Mouse (Mus musculus) CH12.LX (cell line): ENCODE results near the gene Napb. TPM values are rescaled to one million over a fixed set of nuclear protein-coding genes. Genes with fewer than 3 reads are reported as not detected.

Experiments
- DNase-seq: peaks from one replicate; pipeline ENCODE4 v3.0.0-alpha.2; 2013; ENCODE audit errors: extremely low read depth
- H3K27ac ChIP-seq: 2 replicates; pipeline ENCODE4 v1.5.1; 2012; ENCODE audit warnings: low read depth, mild to moderate bottlenecking, control low read depth, moderate library complexity; ENCODE audit not compliant: insufficient read depth
- H3K27me3 ChIP-seq: replicated peaks from 2 replicates; pipeline ENCODE3; 2012; ENCODE audit warnings: inconsistent platforms
- H3K36me3 ChIP-seq, 2 experiments: replicated peaks in 1 of 2; 2 replicates each; pipeline versions ENCODE3 to v1.6.1; 2012; ENCODE audit warnings: inconsistent platforms in 1 of 2, low read length in 1 of 2, mild to moderate bottlenecking in 1 of 2, mixed read lengths in 1 of 2, moderate library complexity in 1 of 2; ENCODE audit not compliant: control insufficient read depth in 1 of 2, insufficient read depth in 1 of 2
- H3K4me1 ChIP-seq, 2 experiments: 2 replicates each; pipeline ENCODE4 v1.6.1; 2012; ENCODE audit warnings: inconsistent platforms in 1 of 2, moderate library complexity in 1 of 2; ENCODE audit not compliant: insufficient read depth in 2 of 2, control insufficient read depth in 1 of 2
- H3K4me2 ChIP-seq: 2 replicates; pipeline ENCODE4 v1.6.1; 2012; ENCODE audit warnings: low read depth, mild to moderate bottlenecking, control low read depth; ENCODE audit not compliant: poor library complexity, insufficient read depth, severe bottlenecking
- H3K4me3 ChIP-seq, 3 experiments: fragments of 150-350 bp in 1 of 3; sonication (generic) in 1 of 3; replicated peaks in 1 of 3; 2 replicates each; pipeline versions ENCODE3 to v1.5.1; 2011 to 2012; ENCODE audit warnings: low read depth in 2 of 3, low read length in 2 of 3, mild to moderate bottlenecking in 2 of 3, moderate library complexity in 2 of 3, control low read depth in 1 of 3, improper control_type of control experiment in 1 of 3, inconsistent platforms in 1 of 3, mixed read lengths in 1 of 3; ENCODE audit not compliant: poor library complexity in 1 of 3
- H3K79me2 ChIP-seq: replicated peaks from 2 replicates; pipeline ENCODE4 v1.6.1; 2012; ENCODE audit warnings: mild to moderate bottlenecking, moderate library complexity; ENCODE audit not compliant: control insufficient read depth, poor library complexity, insufficient read depth, severe bottlenecking; ENCODE audit errors: extremely low read depth
- H3K9ac ChIP-seq: 2 replicates; pipeline ENCODE4 v1.6.1; 2012; ENCODE audit warnings: low read depth, mild to moderate bottlenecking, control low read depth, moderate library complexity; ENCODE audit not compliant: insufficient read depth
- H3K9me3 ChIP-seq: replicated peaks from 2 replicates; pipeline ENCODE3; 2012; ENCODE audit warnings: low read length, inconsistent platforms, mixed read lengths
- CHD1 ChIP-seq: IDR thresholded peaks from 2 replicates; pipeline ENCODE4 v1.6.1; 2012; ENCODE audit warnings: low read depth, low read length, improper control_type of control experiment, inconsistent platforms
- CTCF ChIP-seq, 2 experiments: IDR thresholded peaks in 1 of 2; conservative IDR thresholded peaks in 1 of 2; 2 replicates each; pipeline ENCODE4 v1.5.1; 2011 to 2012; ENCODE audit warnings: low read depth in 2 of 2, low read length in 2 of 2, improper control_type of control experiment in 1 of 2, inconsistent platforms in 1 of 2, mild to moderate bottlenecking in 1 of 2, moderate library complexity in 1 of 2
- EP300 ChIP-seq: IDR thresholded peaks from 2 replicates; pipeline ENCODE4 v1.6.1; 2011; ENCODE audit warnings: low read length, improper control_type of control experiment
- IRF4 ChIP-seq: IDR thresholded peaks from 2 replicates; pipeline ENCODE4 v1.6.1; 2014; ENCODE audit warnings: low read depth, mild to moderate bottlenecking, inconsistent platforms, low read length, improper control_type of control experiment
- JUN ChIP-seq: IDR thresholded peaks from 2 replicates; pipeline ENCODE4 v1.6.1; 2011; ENCODE audit warnings: low read depth, mild to moderate bottlenecking, low read length, improper control_type of control experiment, moderate library complexity; ENCODE audit not compliant: insufficient read depth
- KAT2A ChIP-seq: IDR thresholded peaks from 2 replicates; pipeline ENCODE4 v1.6.1; 2012; ENCODE audit warnings: low read length, improper control_type of control experiment, inconsistent platforms; ENCODE audit not compliant: insufficient replicate concordance
- MAFK ChIP-seq: IDR thresholded peaks from 2 replicates; pipeline ENCODE4 v1.6.1; 2011; ENCODE audit warnings: low read length, improper control_type of control experiment; ENCODE audit not compliant: insufficient replicate concordance
- MAX ChIP-seq: IDR thresholded peaks from 2 replicates; pipeline ENCODE4 v1.6.1; 2011; ENCODE audit warnings: low read length, improper control_type of control experiment
- MAZ ChIP-seq: IDR thresholded peaks from 2 replicates; pipeline ENCODE4 v1.6.1; 2012; ENCODE audit warnings: low read depth, mild to moderate bottlenecking, inconsistent platforms, low read length, improper control_type of control experiment, moderate library complexity
- MEF2A ChIP-seq: IDR thresholded peaks from 2 replicates; pipeline ENCODE4 v1.6.1; 2014; ENCODE audit warnings: low read depth, mild to moderate bottlenecking, inconsistent platforms, low read length, improper control_type of control experiment, borderline replicate concordance
- MYC ChIP-seq: IDR thresholded peaks from 2 replicates; pipeline ENCODE4 v1.6.1; 2011; ENCODE audit warnings: low read depth, mild to moderate bottlenecking, improper control_type of control experiment, low read length
- POLR2AphosphoS2 ChIP-seq: IDR thresholded peaks from 2 replicates; pipeline ENCODE4 v1.6.1; 2011; ENCODE audit warnings: low read depth, low read length, improper control_type of control experiment
- RAD21 ChIP-seq: IDR thresholded peaks from 2 replicates; pipeline ENCODE4 v1.6.1; 2011; ENCODE audit warnings: low read depth, mild to moderate bottlenecking, low read length, improper control_type of control experiment, moderate library complexity
- RCOR1 ChIP-seq: conservative IDR thresholded peaks from 2 replicates; pipeline ENCODE4 v1.6.1; 2012; ENCODE audit warnings: low read depth, mild to moderate bottlenecking, inconsistent platforms, low read length, improper control_type of control experiment
- SMC3 ChIP-seq: IDR thresholded peaks from 2 replicates; pipeline ENCODE4 v1.6.1; 2011; ENCODE audit warnings: low read depth, low read length, improper control_type of control experiment
- TCF12 ChIP-seq: IDR thresholded peaks from 2 replicates; pipeline ENCODE4 v1.6.1; 2014; ENCODE audit warnings: low read depth, mild to moderate bottlenecking, inconsistent platforms, low read length, improper control_type of control experiment
- UBTF ChIP-seq: IDR thresholded peaks from 2 replicates; pipeline ENCODE4 v1.6.1; 2012; ENCODE audit warnings: low read depth, mild to moderate bottlenecking, inconsistent platforms, low read length, improper control_type of control experiment, moderate library complexity
- USF2 ChIP-seq: conservative IDR thresholded peaks from 2 replicates; pipeline ENCODE4 v1.6.1; 2011; ENCODE audit warnings: low read depth, low read length, improper control_type of control experiment
- ZNF384 ChIP-seq: IDR thresholded peaks from 2 replicates; pipeline ENCODE4 v1.6.1; 2012; ENCODE audit warnings: low read depth, low read length, improper control_type of control experiment, inconsistent platforms
- dilution Hi-C: fragments of 300-500 bp; cut with MboI; formaldehyde crosslinking; loops from 2 replicates; pipeline ENCODE4 v1.14.3; 2020; ENCODE audit warnings: low sequenced_read_pairs; ENCODE audit not compliant: extremely low pct_unique_long_range_greater_than_20kb, extremely low pct_ligation_motif_present
- in situ Hi-C: fragments of 300-500 bp; cut with MboI; formaldehyde crosslinking; loops from 3 replicates; pipeline ENCODE4 v1.14.3; 2019; ENCODE audit warnings: low sequenced_read_pairs, low pct_ligation_motif_present, low pct_unique_long_range_greater_than_20kb, mixed read lengths
- polyA plus RNA-seq: library from polyadenylated mRNA; unstranded; fragments of >175 nt; gene quantifications from 2 replicates; pipeline ENCODE4 v1.2.1, GENCODE M21; 2012; ENCODE audit warnings: low read depth; ENCODE audit not compliant: insufficient read length
- total RNA-seq, 2 experiments: library from RNA; depleted of rRNA; stranded (reverse); fragments of 300-350 nt in 1 of 2; fragments of >200 nt in 1 of 2; gene quantifications; 2 replicates each; pipeline ENCODE4 v1.2.3; 2012 to 2014

Gene Napb
- total and polyA plus RNA-seq, 3 experiments = 0.98 to 2.6 (median 1.6) TPM

DNA sequence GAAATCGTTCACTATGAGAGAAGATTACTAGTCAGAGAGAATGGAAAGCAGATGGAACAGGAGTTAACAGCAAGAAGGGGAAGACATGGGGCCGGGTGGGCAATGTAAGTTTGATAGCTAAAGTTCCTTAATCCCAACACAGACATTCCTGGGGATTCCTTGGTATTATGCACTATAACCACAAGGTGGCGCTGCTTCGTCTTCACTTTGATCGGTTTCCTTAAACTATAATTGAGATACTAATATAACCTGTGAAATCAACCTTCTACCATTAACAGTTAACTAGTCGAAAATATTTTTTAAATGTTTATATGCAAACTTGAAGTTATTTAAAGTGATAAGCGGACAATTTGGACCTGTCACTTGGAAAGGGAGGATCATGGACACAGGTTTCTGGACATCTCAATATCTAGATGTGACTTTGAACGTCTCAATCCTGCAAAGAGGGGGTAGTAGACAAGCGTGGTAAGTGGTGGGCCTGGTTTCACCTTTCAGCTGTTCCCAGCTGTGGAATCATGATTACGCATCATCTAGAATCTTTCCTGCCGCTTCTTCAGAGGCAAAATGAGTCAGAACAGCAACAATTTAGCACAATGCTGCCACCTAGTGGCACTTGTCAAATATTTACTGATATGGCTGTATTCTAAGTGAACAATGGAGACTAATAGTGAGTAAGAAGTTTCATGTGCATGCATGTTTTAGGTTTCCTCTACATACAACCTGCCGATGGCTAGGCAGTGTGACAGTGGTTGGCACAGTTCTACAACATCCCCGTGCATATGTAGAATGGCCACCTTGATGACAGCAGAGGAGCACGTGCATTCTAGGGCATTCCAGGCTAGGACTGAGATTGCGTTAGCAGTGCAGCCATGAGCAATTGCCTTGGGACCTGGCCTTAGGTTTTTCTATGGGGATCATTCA, 19.9 kb upstream of the Napb start (continued):
- TF ChIP-seq KAT2A (no peak), RCOR1 (no peak), TCF12 (no peak), MAX (no peak), MAFK (no peak), USF2 (no peak), JUN (peak; percentile 15; the same call in 1 of the 2 replicates), RAD21 (peak; percentile 65), UBTF (no peak), ZNF384 (no peak), SMC3 (peak; percentile 60)
- TF ChIP-seq, all 38 proteins: peak for 6

DNA sequence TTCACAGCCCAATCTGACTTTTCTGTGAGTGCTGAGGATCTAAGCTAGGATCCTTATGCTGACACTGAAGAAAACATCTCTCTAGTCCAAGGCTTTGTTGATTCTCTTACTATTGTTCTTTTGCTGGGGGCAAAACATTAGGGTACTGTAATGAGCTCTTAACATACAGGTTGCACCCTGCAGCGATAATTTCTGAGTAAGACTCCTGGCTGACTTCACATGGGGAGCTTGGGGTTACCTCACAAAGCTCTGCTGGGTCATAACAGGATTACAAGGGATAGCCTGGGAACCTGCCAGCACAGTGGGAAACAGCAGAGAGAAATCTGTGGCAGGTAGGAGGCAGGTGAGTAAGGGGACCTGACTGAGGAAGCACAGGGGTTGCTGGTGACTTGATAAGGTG, 17.8 kb upstream of the Napb start, which contains the start of gene Cstl1:
Gene Cstl1, plus strand, starts transcription at position 301 of the 400 bp plus-strand sequence.
- Histone ChIP-seq H3K9me3 (no peaks in the 10 kb centered on the region), H3K4me2 (no peak within 1 kb of the TSS), H3K4me3 (no peak within 1 kb of the TSS), H3K9ac (no peak within 1 kb of the TSS), H3K79me2 (no peaks in the 10 kb centered on the region), H3K36me3 (no peaks in the 10 kb centered on the region), H3K27me3 (peaks cover 13% of the 10 kb centered on the region), H3K27ac (no peak within 1 kb of the TSS), H3K4me1 (peaks cover 2 to 3% of the 10 kb centered on the region in 2 experiments; a peak in 2 of 4 replicates)
- dilution Hi-C loops = no loop called here
- no peak for DNase-seq
- no peak for TF ChIP-seq EP300
- TF ChIP-seq, all 38 proteins: peak for 0
- in situ Hi-C loops = no loop called here

DNA sequence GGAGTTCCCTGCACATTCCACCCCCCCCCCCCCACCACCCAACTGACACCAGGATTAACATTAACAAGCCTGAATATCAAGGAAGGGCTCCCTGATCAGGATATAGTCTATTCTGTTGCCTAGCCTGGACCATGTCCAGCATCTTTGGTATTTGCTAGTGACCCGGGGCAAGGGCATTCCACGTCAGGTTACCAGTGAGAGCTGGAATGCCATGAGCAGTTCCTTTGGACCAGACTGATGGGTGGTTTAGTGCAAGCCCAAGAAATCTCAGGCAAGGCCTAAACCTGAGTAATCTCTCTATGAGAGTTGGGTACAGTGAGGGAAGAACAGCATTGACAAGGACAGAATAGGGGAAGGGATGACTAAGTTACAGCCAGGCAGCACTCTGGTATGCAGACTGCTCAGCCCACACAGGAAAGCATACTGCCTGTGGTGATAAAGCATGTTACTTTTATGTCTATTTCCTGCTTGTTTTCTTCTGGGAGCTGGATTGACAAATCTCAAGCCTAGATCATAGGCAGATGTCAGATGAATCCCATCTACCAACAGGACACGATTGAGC, 11.7 kb upstream of the Napb start:
- H3K27me3 ChIP-seq = peaks cover 16% of the 10 kb centered on the region
- no peaks in the 10 kb centered on the region for H3K36me3 ChIP-seq
- H3K79me2 ChIP-seq = no peaks in the 10 kb centered on the region
- H3K4me2 ChIP-seq = no peak overlapping the region
- TF ChIP-seq CTCF (conservative IDR thresholded peaks at IDR 0.05 in 1 of 2, IDR thresholded peaks at IDR 0.05 in 1 of 2; ENCODE audit: low read depth in 2 of 2, low read length in 2 of 2) (no peak), MEF2A (no peak), POLR2AphosphoS2 (no peak), MYC (no peak), MAFK (no peak), IRF4 (no peak), MAZ (no peak), EP300 (no peak), CHD1 (no peak)
- no peak overlapping the region for H3K4me3 ChIP-seq
- H3K27ac ChIP-seq = no peak overlapping the region
- H3K4me1 ChIP-seq = no peaks in the 10 kb centered on the region
- in situ Hi-C loops (no loop called here), dilution Hi-C loops (no loop called here)
- H3K9ac ChIP-seq = no peak overlapping the region
- no peak for DNase-seq
- peaks cover 8% of the 10 kb centered on the region for H3K9me3 ChIP-seq
